Mouse (Mus musculus) stomach, embryonic 14.5 days (tissue): ENCODE measurements at regions not wholly inside any gene's neighbourhood (a gene's known extent, or its start where the extent isn't known, plus 50 kb on each side); places are given as distances from the start of the nearest gene placed in this dataset.

Experiments
- ATAC-seq: fragments of 200-750 bp; cut with Nextera tagmentation; 2 replicates; pipeline ENCODE4 v1.8.0; 2017; ENCODE audit warnings: low read depth, moderate TSS enrichment; ENCODE audit not compliant: insufficient number of reproducible peaks, insufficient read depth, low FRiP score
- H3K27ac ChIP-seq: fragments of 300-500 bp; sonication (generic); 2 replicates; pipeline ENCODE4 v1.5.1; 2014; ENCODE audit warnings: mild to moderate bottlenecking, low read length, moderate library complexity, mixed read lengths
- H3K27me3 ChIP-seq: fragments of 300-500 bp; sonication (generic); 2 replicates; pipeline ENCODE4 v1.6.1; 2014; ENCODE audit warnings: low read length, control low read depth, mixed read lengths; ENCODE audit not compliant: control insufficient read depth, insufficient read depth
- H3K36me3 ChIP-seq: fragments of 300-500 bp; sonication (generic); 2 replicates; pipeline ENCODE4 v1.6.1; 2014; ENCODE audit warnings: mild to moderate bottlenecking, control low read depth, low read length, moderate library complexity, mixed read lengths; ENCODE audit not compliant: control insufficient read depth, insufficient read depth
- H3K4me1 ChIP-seq: fragments of 300-500 bp; sonication (generic); 2 replicates; pipeline ENCODE4 v1.6.1; 2014; ENCODE audit warnings: low read length, control low read depth, mixed read lengths; ENCODE audit not compliant: control insufficient read depth, insufficient read depth
- H3K4me2 ChIP-seq: fragments of 300-500 bp; sonication (generic); replicated peaks from 2 replicates; pipeline ENCODE4 v1.6.1; 2014; ENCODE audit warnings: low read depth, low read length, control low read depth
- H3K4me3 ChIP-seq: fragments of 300-500 bp; sonication (generic); 2 replicates; pipeline ENCODE4 v1.5.1; 2014; ENCODE audit warnings: low read depth, low read length, control low read depth
- H3K9ac ChIP-seq: fragments of 300-500 bp; sonication (generic); replicated peaks from 2 replicates; pipeline ENCODE4 v1.6.1; 2014; ENCODE audit warnings: low read depth, mild to moderate bottlenecking, control low read depth, low read length, moderate library complexity, mixed read lengths
- H3K9me3 ChIP-seq: fragments of 300-500 bp; sonication (generic); 2 replicates; pipeline ENCODE4 v1.6.1; 2016; ENCODE audit warnings: low read depth, low read length, control low read depth; ENCODE audit not compliant: control insufficient read depth
- WGBS: fragments of 180-500 bp; shearing (Covaris S2); extraction: QIAGEN DNeasy Blood & Tissue Kit; methylation state at CpG from one replicate; pipeline ENCODE4 v1.1.7; 2014; 5-methylcytosine and 5-hydroxymethylcytosine counted together

GRCm38 (mm10) chr2:12797615-12798169 is 126.1 kb upstream of the Pter start:
- Histone ChIP-seq H3K9ac (no peak overlapping the region), H3K27ac (no peak overlapping the region), H3K4me2 (no peak overlapping the region), H3K4me3 (no peak overlapping the region), H3K27me3 (no peaks in the 10 kb centered on the region), H3K4me1 (no peaks in the 10 kb centered on the region), H3K9me3 (no peaks in the 10 kb centered on the region), H3K36me3 (no peaks in the 10 kb centered on the region)
- no peak for ATAC-seq
- 78% methylated on average over 1 of the region's 1 CpGs for WGBS

GRCm38 (mm10) chr2:12799153-12799925 is 124.5 kb upstream of the Pter start:
- Histone ChIP-seq H3K36me3 (no peaks in the 10 kb centered on the region), H3K27ac (no peak overlapping the region), H3K9me3 (no peaks in the 10 kb centered on the region), H3K4me3 (no peak overlapping the region), H3K9ac (no peak overlapping the region), H3K4me2 (no peak overlapping the region), H3K27me3 (no peaks in the 10 kb centered on the region), H3K4me1 (no peaks in the 10 kb centered on the region)
- WGBS, result 90% methylated on average over 4 of the region's 4 CpGs
- no peak for ATAC-seq

GRCm38 (mm10) chr2:12802667-12803066 is 121.2 kb upstream of the Pter start:
- no peak overlapping the region for H3K27ac ChIP-seq
- no peak overlapping the region for H3K4me3 ChIP-seq
- H3K4me1 ChIP-seq, result no peaks in the 10 kb centered on the region
- no peak overlapping the region for H3K9ac ChIP-seq
- 84% methylated on average over 1 of the region's 1 CpGs for WGBS
- H3K36me3 ChIP-seq, result no peaks in the 10 kb centered on the region
- no peak for ATAC-seq
- no peaks in the 10 kb centered on the region for H3K9me3 ChIP-seq
- no peaks in the 10 kb centered on the region for H3K27me3 ChIP-seq
- H3K4me2 ChIP-seq, result no peak overlapping the region

GRCm38 (mm10) chr2:12805096-12805495 is 118.7 kb upstream of the Pter start:
- 77% methylated on average over 2 of the region's 2 CpGs for WGBS
- H3K9ac ChIP-seq, result no peak overlapping the region
- no peak for ATAC-seq

GRCm38 (mm10) chr2:12808466-12808865 is 115.4 kb upstream of the Pter start:
- no peaks in the 10 kb centered on the region for H3K9me3 ChIP-seq

More at GRCm38 (mm10) chr2:12805096-12805495, 118.7 kb upstream of the Pter start:
- Histone ChIP-seq H3K4me2 (no peak overlapping the region), H3K9me3 (no peaks in the 10 kb centered on the region), H3K27me3 (no peaks in the 10 kb centered on the region), H3K36me3 (no peaks in the 10 kb centered on the region), H3K4me1 (no peaks in the 10 kb centered on the region), H3K4me3 (no peak overlapping the region), H3K27ac (no peak overlapping the region)

GRCm38 (mm10) chr2:12815339-12815738 is 108.5 kb upstream of the Pter start:
- no peaks in the 10 kb centered on the region for H3K36me3 ChIP-seq
- H3K27me3 ChIP-seq, result no peaks in the 10 kb centered on the region
- WGBS, result 81% methylated on average over 5 of the region's 5 CpGs
- H3K9ac ChIP-seq, result no peak overlapping the region
- no peak for ATAC-seq
- no peaks in the 10 kb centered on the region for H3K9me3 ChIP-seq
- no peak overlapping the region for H3K27ac ChIP-seq
- H3K4me2 ChIP-seq, result no peak overlapping the region
- H3K4me1 ChIP-seq, result no peaks in the 10 kb centered on the region
- no peak overlapping the region for H3K4me3 ChIP-seq

More at GRCm38 (mm10) chr2:12808466-12808865, 115.4 kb upstream of the Pter start:
- H3K4me1 ChIP-seq, result no peaks in the 10 kb centered on the region
- no peaks in the 10 kb centered on the region for H3K27me3 ChIP-seq
- 63% methylated on average over 5 of the region's 5 CpGs for WGBS
- H3K36me3 ChIP-seq, result no peaks in the 10 kb centered on the region
- H3K4me3 ChIP-seq, result no peak overlapping the region
- no peak overlapping the region for H3K9ac ChIP-seq
- ATAC-seq, result no peak
- no peak overlapping the region for H3K27ac ChIP-seq
- H3K4me2 ChIP-seq, result no peak overlapping the region

- no peaks in the 10 kb centered on the region for H3K27me3 ChIP-seq
- no peaks in the 10 kb centered on the region for H3K9me3 ChIP-seq
- no peak overlapping the region for H3K4me2 ChIP-seq
- no peak overlapping the region for H3K27ac ChIP-seq
- no peaks in the 10 kb centered on the region for H3K36me3 ChIP-seq
- ATAC-seq, result no peak
- H3K4me1 ChIP-seq, result no peaks in the 10 kb centered on the region
- WGBS, result 82% methylated on average over 1 of the region's 1 CpGs
- no peak overlapping the region for H3K9ac ChIP-seq
- no peak overlapping the region for H3K4me3 ChIP-seq
These were observed 97.9 kb upstream of the Pter start for GRCm38 (mm10) chr2:12825902-12826301.

DNA sequence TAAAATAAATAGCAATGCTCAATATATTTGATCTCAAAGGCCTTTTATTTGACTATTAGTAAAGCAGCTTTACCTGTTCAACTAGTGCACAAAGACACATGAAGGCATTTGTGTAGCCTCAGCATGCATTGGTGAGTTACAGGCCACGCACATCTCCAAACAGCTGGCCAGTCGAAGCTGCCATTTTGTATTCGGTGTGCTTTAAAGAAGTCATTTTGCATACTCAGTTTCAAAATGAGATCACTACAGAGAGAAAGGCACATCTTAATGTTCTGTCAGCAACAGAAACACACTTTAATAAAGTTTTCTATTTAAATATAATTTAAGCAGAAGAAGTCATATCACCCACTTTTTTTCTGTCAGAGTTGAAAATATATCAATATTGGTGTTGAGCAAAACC is 90.3 kb upstream of the Pter start:
- no peak for ATAC-seq

GRCm38 (mm10) chr2:12866543-12866942 is 57.3 kb upstream of the Pter start:
- Histone ChIP-seq H3K4me2 (no peak overlapping the region), H3K4me3 (no peak overlapping the region), H3K4me1 (no peaks in the 10 kb centered on the region), H3K27ac (no peak overlapping the region), H3K36me3 (no peaks in the 10 kb centered on the region), H3K9ac (no peak overlapping the region), H3K27me3 (no peaks in the 10 kb centered on the region), H3K9me3 (no peaks in the 10 kb centered on the region)
- no peak for ATAC-seq

More for the DNA sequence above, 90.3 kb upstream of the Pter start:
- no peaks in the 10 kb centered on the region for H3K4me1 ChIP-seq
- H3K4me3 ChIP-seq, result no peak overlapping the region
- H3K36me3 ChIP-seq, result no peaks in the 10 kb centered on the region
- no peak overlapping the region for H3K27ac ChIP-seq
- no peak overlapping the region for H3K4me2 ChIP-seq
- WGBS, result 95% methylated on average over 3 of the region's 3 CpGs
- H3K9ac ChIP-seq, result no peak overlapping the region
- H3K9me3 ChIP-seq, result no peaks in the 10 kb centered on the region
- H3K27me3 ChIP-seq, result no peaks in the 10 kb centered on the region
